Mouse (Mus musculus) MEL (cell line): ENCODE measurements at regions not wholly inside any gene's neighbourhood (a gene's known extent, or its start where the extent isn't known, plus 50 kb on each side); places are given as distances from the start of the nearest gene placed in this dataset.

ENCODE experiments used
- DNase-seq: peaks from one replicate; pipeline ENCODE4 v3.0.0; 2011; ENCODE audit warnings: low read depth, low spot score
- H3K27ac ChIP-seq: 2 replicates; pipeline ENCODE4 v1.5.1; 2012; ENCODE audit warnings: low read depth, mild to moderate bottlenecking, control low read depth, low read length, moderate library complexity; ENCODE audit not compliant: control insufficient read depth
- H3K27me3 ChIP-seq, 2 experiments: fragments of 150-350 bp in 1 of 2; sonication (generic) in 1 of 2; 2 replicates each; pipeline ENCODE4 v1.6.1; 2012; ENCODE audit warnings: low read length in 2 of 2, mild to moderate bottlenecking in 2 of 2, improper control_type of control experiment in 1 of 2, moderate library complexity in 1 of 2; ENCODE audit not compliant: insufficient read depth in 2 of 2, control insufficient read depth in 1 of 2
- H3K36me3 ChIP-seq, 2 experiments: 2 replicates each; pipeline ENCODE4 v1.6.1; 2012 to 2014; ENCODE audit warnings: low read length in 2 of 2, improper control_type of control experiment in 1 of 2, inconsistent platforms in 1 of 2, mild to moderate bottlenecking in 1 of 2; ENCODE audit not compliant: insufficient read depth in 2 of 2, control insufficient read depth in 1 of 2
- H3K4me1 ChIP-seq, 2 experiments: fragments of 150-350 bp in 1 of 2; sonication (generic) in 1 of 2; 2 replicates each; pipeline ENCODE4 v1.6.1; 2012; ENCODE audit warnings: low read length in 2 of 2, improper control_type of control experiment in 1 of 2, mild to moderate bottlenecking in 1 of 2; ENCODE audit not compliant: insufficient read depth in 2 of 2, control insufficient read depth in 1 of 2
- H3K4me3 ChIP-seq, 2 experiments: fragments of 150-350 bp in 1 of 2; sonication (generic) in 1 of 2; 2 replicates each; pipeline ENCODE4 v1.5.1; 2012; ENCODE audit warnings: low read depth in 2 of 2, low read length in 2 of 2, mild to moderate bottlenecking in 2 of 2, moderate library complexity in 2 of 2, control low read depth in 1 of 2, improper control_type of control experiment in 1 of 2; ENCODE audit not compliant: control insufficient read depth in 1 of 2, insufficient read depth in 1 of 2
- H3K79me2 ChIP-seq: 2 replicates; pipeline ENCODE4 v1.6.1; 2012; ENCODE audit warnings: mild to moderate bottlenecking, low read length, moderate library complexity; ENCODE audit not compliant: control insufficient read depth, poor library complexity, insufficient read depth
- H3K9ac ChIP-seq: 2 replicates; pipeline ENCODE4 v1.6.1; 2012; ENCODE audit warnings: low read depth, mild to moderate bottlenecking, control low read depth, low read length, moderate library complexity; ENCODE audit not compliant: control insufficient read depth, poor library complexity, severe bottlenecking
- H3K9me3 ChIP-seq: fragments of 150-350 bp; sonication (generic); replicated peaks from 2 replicates; pipeline ENCODE4 v1.6.1; 2012; ENCODE audit warnings: mild to moderate bottlenecking, low read length, improper control_type of control experiment, moderate library complexity; ENCODE audit not compliant: insufficient read depth
- BHLHE40 ChIP-seq: IDR thresholded peaks from 2 replicates; pipeline ENCODE4 v1.6.1; 2012; ENCODE audit warnings: low read depth, mild to moderate bottlenecking, inconsistent platforms, low read length, improper control_type of control experiment, borderline replicate concordance
- CHD1 ChIP-seq: IDR thresholded peaks from 2 replicates; pipeline ENCODE4 v1.6.1; 2012; ENCODE audit warnings: low read depth, mild to moderate bottlenecking, inconsistent platforms, low read length, improper control_type of control experiment
- CHD2 ChIP-seq: IDR thresholded peaks from 2 replicates; pipeline ENCODE4 v1.6.1; 2011; ENCODE audit warnings: low read length, improper control_type of control experiment
- E2F4 ChIP-seq: IDR thresholded peaks from 2 replicates; pipeline ENCODE4 v1.6.1; 2011; ENCODE audit warnings: low read depth, low read length, improper control_type of control experiment, borderline replicate concordance
- ELF1 ChIP-seq: IDR thresholded peaks from 2 replicates; pipeline ENCODE4 v1.6.1; 2014; ENCODE audit warnings: low read depth, mild to moderate bottlenecking, inconsistent platforms, low read length, improper control_type of control experiment, moderate library complexity
- EP300 ChIP-seq, 2 experiments: IDR thresholded peaks; 2 replicates each; pipeline ENCODE4 v1.6.1; 2011; ENCODE audit warnings: improper control_type of control experiment in 2 of 2, low read length in 2 of 2, low read depth in 1 of 2, mild to moderate bottlenecking in 1 of 2
- GABPA ChIP-seq: IDR thresholded peaks from 2 replicates; pipeline ENCODE4 v1.6.1; 2012; ENCODE audit warnings: low read depth, mild to moderate bottlenecking, inconsistent platforms, low read length, improper control_type of control experiment, moderate library complexity
- GATA1 ChIP-seq: IDR thresholded peaks from 2 replicates; pipeline ENCODE4 v1.6.1; 2011; ENCODE audit warnings: low read depth, low read length, improper control_type of control experiment
- HCFC1 ChIP-seq: IDR thresholded peaks from 2 replicates; pipeline ENCODE4 v1.6.1; 2012; ENCODE audit warnings: low read depth, mild to moderate bottlenecking, inconsistent platforms, low read length, improper control_type of control experiment, moderate library complexity
- JUND ChIP-seq: IDR thresholded peaks from 2 replicates; pipeline ENCODE4 v1.6.1; 2011; ENCODE audit warnings: low read depth, mild to moderate bottlenecking, improper control_type of control experiment, low read length
- KAT2A ChIP-seq: conservative IDR thresholded peaks from 2 replicates; pipeline ENCODE4 v1.6.1; 2012; ENCODE audit warnings: low read depth, low read length, improper control_type of control experiment, inconsistent platforms
- MAFK ChIP-seq: IDR thresholded peaks from 2 replicates; pipeline ENCODE4 v1.6.1; 2011; ENCODE audit warnings: low read depth, mild to moderate bottlenecking, low read length, improper control_type of control experiment, borderline replicate concordance
- MAZ ChIP-seq: IDR thresholded peaks from 2 replicates; pipeline ENCODE4 v1.6.1; 2012; ENCODE audit warnings: low read depth, mild to moderate bottlenecking, inconsistent platforms, low read length, improper control_type of control experiment
- MEF2A ChIP-seq: IDR thresholded peaks from 2 replicates; pipeline ENCODE4 v1.6.1; 2014; ENCODE audit warnings: low read depth, mild to moderate bottlenecking, inconsistent platforms, low read length, improper control_type of control experiment; ENCODE audit not compliant: poor library complexity, insufficient replicate concordance, severe bottlenecking; ENCODE audit errors: extremely low read depth
- MXI1 ChIP-seq: IDR thresholded peaks from 2 replicates; pipeline ENCODE4 v1.6.1; 2011; ENCODE audit warnings: mild to moderate bottlenecking, low read depth, low read length, improper control_type of control experiment
- MYB ChIP-seq: IDR thresholded peaks from 2 replicates; pipeline ENCODE4 v1.6.1; 2011; ENCODE audit warnings: mild to moderate bottlenecking, low read depth, low read length, improper control_type of control experiment
- MYC ChIP-seq: IDR thresholded peaks from 2 replicates; pipeline ENCODE4 v1.6.1; 2011; ENCODE audit warnings: low read depth, mild to moderate bottlenecking, low read length, improper control_type of control experiment, moderate library complexity
- NELFE ChIP-seq: IDR thresholded peaks from 2 replicates; pipeline ENCODE4 v1.6.1; 2011; ENCODE audit warnings: low read depth, low read length, improper control_type of control experiment
- POLR2AphosphoS2 ChIP-seq: IDR thresholded peaks from 2 replicates; pipeline ENCODE4 v1.6.1; 2011; ENCODE audit warnings: low read length, improper control_type of control experiment
- POLR2AphosphoS5 ChIP-seq: IDR thresholded peaks from 2 replicates; pipeline ENCODE4 v1.6.1; 2012; ENCODE audit warnings: low read depth, borderline replicate concordance, mild to moderate bottlenecking, inconsistent platforms, low read length, moderate library complexity, mixed read lengths
- RAD21 ChIP-seq: IDR thresholded peaks from 2 replicates; pipeline ENCODE4 v1.6.1; 2011; ENCODE audit warnings: mild to moderate bottlenecking, low read depth, low read length, improper control_type of control experiment
- SIN3A ChIP-seq: IDR thresholded peaks from 2 replicates; pipeline ENCODE4 v1.6.1; 2012; ENCODE audit warnings: low read length, improper control_type of control experiment, inconsistent platforms
- SMC3 ChIP-seq: IDR thresholded peaks from 2 replicates; pipeline ENCODE4 v1.6.1; 2011; ENCODE audit warnings: low read depth, low read length, improper control_type of control experiment
- TBP ChIP-seq: IDR thresholded peaks from 2 replicates; pipeline ENCODE4 v1.8.0; 2011; ENCODE audit warnings: low read depth, low read length, improper control_type of control experiment
- USF1 ChIP-seq: IDR thresholded peaks from 2 replicates; pipeline ENCODE4 v1.6.1; 2014; ENCODE audit warnings: low read depth, mild to moderate bottlenecking, inconsistent platforms, low read length, improper control_type of control experiment, moderate library complexity
- ZC3H11A ChIP-seq: IDR thresholded peaks from 2 replicates; pipeline ENCODE4 v1.6.1; 2012; ENCODE audit warnings: low read depth, mild to moderate bottlenecking, inconsistent platforms, low read length, improper control_type of control experiment
- ZMIZ1 ChIP-seq: IDR thresholded peaks from 2 replicates; pipeline ENCODE4 v1.6.1; 2012; ENCODE audit warnings: low read depth, mild to moderate bottlenecking, inconsistent platforms, low read length, improper control_type of control experiment, moderate library complexity
- ZNF384 ChIP-seq: IDR thresholded peaks from 2 replicates; pipeline ENCODE4 v1.6.1; 2012; ENCODE audit warnings: low read depth, mild to moderate bottlenecking, inconsistent platforms, low read length, improper control_type of control experiment

- DNase-seq: no peak
- Histone ChIP-seq H3K4me3 (no peak overlapping the region), H3K4me1 (no peaks in the 10 kb centered on the region), H3K27me3 (no peaks in the 10 kb centered on the region), H3K9me3 (no peaks in the 10 kb centered on the region), H3K36me3 (no peaks in the 10 kb centered on the region), H3K27ac (no peak overlapping the region), H3K9ac (no peak overlapping the region), H3K79me2 (no peaks in the 10 kb centered on the region)
- no peak for TF ChIP-seq KAT2A
- TF ChIP-seq MAZ: no peak
- TF ChIP-seq SIN3A: no peak
- no peak for TF ChIP-seq MAFK
- no peak for TF ChIP-seq MXI1
- no peak for TF ChIP-seq JUND
- no peak for TF ChIP-seq NELFE
- TF ChIP-seq ELF1: no peak
- no peak for TF ChIP-seq CHD2
- TF ChIP-seq MYB: no peak
- no peak for TF ChIP-seq GATA1
- no peak for TF ChIP-seq USF1
- no peak for TF ChIP-seq GABPA
- no peak for TF ChIP-seq ZC3H11A
- TF ChIP-seq MYC: no peak
- no peak for TF ChIP-seq BHLHE40
- TF ChIP-seq POLR2AphosphoS5: no peak
- no peak for TF ChIP-seq ZMIZ1
Observed at GRCm38 (mm10) chr12:94424340-94424981, 1267.6 kb upstream of the Flrt2 start.

- no peaks in the 10 kb centered on the region for H3K27me3 ChIP-seq
- TF ChIP-seq GATA1 (no peak), ZNF384 (no peak), CHD1 (no peak), EP300 (IDR thresholded peaks at IDR 0.05; ENCODE audit: low read depth in 1 of 2, low read length in 2 of 2) (no peak), MYB (no peak), ZMIZ1 (no peak), SMC3 (no peak), CHD2 (no peak), POLR2AphosphoS2 (no peak), BHLHE40 (no peak), ELF1 (no peak), USF1 (no peak), E2F4 (no peak), HCFC1 (no peak), TBP (no peak), MEF2A (no peak), POLR2AphosphoS5 (no peak), RAD21 (no peak)
- H3K79me2 ChIP-seq: no peaks in the 10 kb centered on the region
- no peaks in the 10 kb centered on the region for H3K9me3 ChIP-seq
- no peak for DNase-seq
- H3K36me3 ChIP-seq: no peaks in the 10 kb centered on the region
- H3K27ac ChIP-seq: no peak overlapping the region
- no peaks in the 10 kb centered on the region for H3K4me1 ChIP-seq
- H3K9ac ChIP-seq: no peak overlapping the region
- H3K4me3 ChIP-seq: no peak overlapping the region
Observed at GRCm38 (mm10) chr12:94449517-94449916, 1242.5 kb upstream of the Flrt2 start.
